Mouse (Mus musculus) left cerebral cortex, adult 9 months (tissue): ENCODE measurements at regions not wholly inside any gene's neighbourhood (a gene's known extent, or its start where the extent isn't known, plus 50 kb on each side); places are given as distances from the start of the nearest gene placed in this dataset.
A peak's percentile ranks its signal among the peaks of the same experiment; 100 is the strongest.

ENCODE experiments used
- DNase-seq, 2 experiments: peaks; one replicate each; pipeline ENCODE4 v3.0.0; 2022; ENCODE audit warnings: low spot score in 2 of 2

DNA sequence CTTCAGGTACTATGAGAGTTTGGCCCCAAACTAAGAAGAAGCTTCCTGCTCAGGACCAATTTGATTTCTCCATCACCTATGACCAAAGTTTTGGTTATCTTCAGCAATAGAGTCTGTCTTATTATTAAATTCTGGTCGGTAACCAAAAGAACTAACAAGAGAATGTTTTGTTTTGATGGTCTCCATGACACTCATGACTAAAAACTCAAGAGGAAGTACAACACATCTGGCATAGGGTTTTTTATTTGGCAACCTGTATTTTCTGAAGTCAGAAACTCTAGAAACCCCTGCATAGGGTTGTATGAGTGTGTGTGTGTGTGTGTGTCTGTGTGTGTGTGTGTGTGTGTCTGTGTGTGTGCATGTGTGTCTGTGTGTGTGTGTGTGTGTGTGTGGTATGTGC lies 310.5 kb downstream of the Ptprc start:
- no peak for DNase-seq

DNA sequence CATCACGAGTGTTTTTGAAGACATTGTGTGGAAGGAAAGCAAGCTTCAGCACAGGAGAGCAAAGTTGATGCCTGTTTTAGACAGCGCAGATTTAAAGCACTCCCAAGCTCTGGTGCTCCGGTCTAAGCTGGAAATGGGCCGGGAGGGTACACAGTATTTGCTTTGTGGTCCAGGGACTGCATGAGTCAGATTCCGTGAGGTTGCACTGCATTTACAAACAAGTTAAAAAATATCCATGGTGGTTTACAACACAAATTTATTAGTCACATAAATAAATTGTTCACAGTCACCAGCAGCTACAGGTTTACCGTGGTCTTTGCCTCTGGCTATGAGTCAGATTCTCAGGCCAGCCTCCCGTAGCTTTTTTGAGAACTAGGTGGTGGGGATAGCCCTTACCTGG lies 312.0 kb downstream of the Ptprc start:
- DNase-seq = no peak

DNA sequence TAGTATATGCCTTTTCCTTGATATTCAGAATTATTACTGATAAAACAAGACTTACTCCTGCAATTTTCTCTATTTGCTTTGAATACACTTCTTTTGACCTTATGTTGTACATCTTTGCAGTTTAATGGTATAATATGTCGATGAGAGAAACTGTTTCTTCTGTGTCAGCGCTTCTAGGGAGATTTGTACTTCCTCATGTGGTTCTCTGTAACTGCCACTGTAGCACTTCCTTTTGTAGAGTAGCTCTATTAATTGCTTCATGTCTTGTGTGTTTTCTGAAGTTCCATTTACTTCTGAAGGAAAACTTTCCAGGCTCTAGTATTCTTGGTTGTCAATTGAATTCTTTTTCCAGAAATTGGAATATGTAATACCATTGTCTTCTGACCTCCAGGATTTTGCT lies 323.2 kb downstream of the Ptprc start:
- no peak for DNase-seq

DNA sequence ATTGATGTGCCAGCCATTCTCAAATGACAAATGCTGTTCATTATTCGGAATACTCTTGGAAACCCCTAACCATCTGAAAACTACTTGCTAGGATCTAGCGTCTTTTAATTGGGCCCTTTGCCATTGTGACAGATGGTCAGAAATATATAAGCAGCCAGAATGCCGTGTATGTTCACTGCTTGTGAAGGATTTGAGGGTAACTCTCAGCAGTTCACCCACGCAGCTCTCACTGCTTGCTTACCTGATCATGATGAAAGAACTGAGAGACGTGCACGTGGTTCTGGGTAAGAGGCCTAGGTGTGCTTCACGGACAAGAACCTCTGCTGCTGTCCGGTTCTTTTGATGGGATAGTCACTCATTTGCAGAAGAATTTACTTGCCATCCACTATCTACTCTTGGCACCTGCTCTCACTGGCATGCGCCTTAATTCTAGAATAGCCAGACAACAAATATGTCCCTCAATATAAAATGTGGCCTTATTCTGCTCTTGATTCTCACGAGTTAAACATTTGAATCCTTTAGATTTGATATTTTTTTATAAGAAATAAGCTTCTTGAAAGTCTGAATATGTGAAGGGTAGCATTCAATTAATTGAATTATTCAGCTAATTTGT lies 328.1 kb downstream of the Ptprc start:
- DNase-seq = peak; percentile 10 to 33

DNA sequence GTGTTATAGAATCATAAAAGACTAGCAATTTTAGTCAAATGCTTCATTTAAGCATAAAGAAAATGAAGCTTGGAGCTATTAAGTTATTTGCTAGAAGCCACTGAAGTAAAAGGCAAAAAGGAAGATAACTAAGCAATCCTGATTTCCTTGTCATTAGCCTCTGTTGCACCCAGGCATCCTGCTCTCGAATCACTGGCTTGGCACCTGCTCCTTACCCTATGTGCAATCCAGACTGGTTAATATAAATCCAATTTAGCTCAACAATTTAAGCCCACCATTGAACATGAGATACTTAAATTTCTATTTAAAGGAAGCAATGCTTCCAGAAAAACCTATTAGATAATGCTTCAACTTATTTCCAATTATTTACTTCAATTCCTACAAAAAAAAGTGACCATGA lies 328.7 kb downstream of the Ptprc start:
- no peak for DNase-seq

DNA sequence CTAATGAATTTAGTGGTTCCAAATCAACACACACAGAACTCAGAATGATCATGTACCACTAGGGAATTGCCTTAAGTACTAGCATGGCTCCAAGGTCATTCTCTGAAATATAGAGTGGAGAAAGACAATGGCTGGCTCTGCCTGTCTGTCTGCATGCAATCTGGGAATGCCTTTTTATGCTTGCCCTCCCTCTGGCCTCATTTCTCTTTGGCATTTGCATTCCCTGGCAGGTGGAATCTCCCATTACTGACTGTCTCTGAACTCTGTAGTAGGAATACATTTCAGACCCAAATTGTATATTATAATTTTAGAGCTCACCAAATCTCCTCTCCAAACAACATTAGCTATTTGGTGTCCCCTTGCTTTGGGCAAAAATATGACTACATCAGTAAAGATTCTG lies 335.0 kb downstream of the Ptprc start:
- no peak for DNase-seq

DNA sequence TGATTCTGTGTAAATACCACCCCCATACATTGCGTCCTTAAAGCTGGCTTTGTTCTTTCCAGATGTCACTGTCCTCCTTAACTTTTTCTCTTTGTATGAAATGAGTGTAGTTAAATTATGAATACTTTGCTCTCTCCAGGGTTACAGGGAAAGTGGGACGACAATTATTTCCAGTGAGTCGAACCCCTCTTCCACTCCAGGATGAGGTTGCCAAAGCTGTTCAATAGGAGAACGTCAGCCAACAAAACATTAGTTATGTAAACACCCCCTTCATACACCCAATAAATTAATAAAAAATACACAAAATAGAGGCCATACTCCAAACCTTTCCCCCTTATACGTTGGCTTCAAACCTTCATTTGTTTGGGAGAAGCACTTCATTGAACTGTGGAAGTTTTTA lies 335.8 kb downstream of the Ptprc start:
- no peak for DNase-seq

DNA sequence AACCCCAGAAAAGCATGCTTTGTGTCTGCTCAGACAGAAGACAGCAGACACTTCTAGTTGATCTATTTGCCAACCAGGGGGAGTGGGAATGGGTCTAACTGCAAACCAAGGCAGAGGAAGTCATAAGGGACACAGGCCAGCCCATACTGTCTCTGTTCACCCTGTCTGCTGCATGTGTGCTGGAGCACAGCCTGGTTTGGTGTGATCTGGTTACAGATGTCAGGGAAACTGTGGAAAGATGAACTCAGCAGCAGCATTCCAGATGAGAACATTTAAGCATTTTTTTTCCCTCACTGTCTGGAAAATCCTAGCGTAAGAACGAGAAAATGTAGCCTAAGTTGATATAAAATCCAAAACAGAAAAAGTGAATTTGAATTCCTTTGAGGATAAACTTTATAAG lies 336.2 kb downstream of the Ptprc start:
- DNase-seq = no peak

DNA sequence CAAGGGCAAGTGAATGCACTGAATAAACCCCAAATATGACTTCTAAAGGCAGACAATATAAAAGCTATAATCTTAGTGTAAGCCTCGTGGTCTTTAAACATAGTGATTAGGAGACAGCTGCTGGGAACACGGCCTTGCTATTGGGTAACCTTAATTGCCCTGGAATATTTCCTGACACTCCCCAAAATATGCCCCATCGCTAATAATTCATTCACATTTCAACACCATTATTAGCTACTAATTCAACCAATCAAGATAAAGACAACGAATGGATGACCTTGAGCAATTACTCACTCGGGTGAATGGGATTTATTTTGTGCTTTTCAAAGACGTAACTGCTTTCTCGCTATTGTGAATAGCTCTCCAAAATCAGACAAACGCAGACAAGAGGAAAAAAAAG lies 337.2 kb downstream of the Ptprc start:
- DNase-seq = no peak

DNA sequence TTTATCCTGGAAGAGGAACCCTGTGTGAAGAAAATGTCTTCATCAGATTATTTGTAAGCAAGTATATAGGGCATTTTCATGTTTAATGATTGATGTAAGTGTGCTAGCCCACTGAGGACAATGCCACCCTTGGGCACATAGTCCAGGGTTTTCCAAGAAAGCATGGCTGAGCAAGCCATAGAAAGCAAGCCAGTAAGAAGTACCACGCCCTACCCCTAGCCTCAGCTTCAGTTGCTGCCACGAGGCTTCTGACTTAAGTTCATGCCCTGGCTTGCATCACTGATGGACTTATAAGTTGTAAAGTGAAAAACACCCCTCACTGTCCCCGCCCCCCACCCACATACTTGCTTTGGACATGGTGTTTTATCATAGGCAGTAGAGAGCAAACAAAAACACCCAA lies 342.0 kb downstream of the Ptprc start:
- no peak for DNase-seq

DNA sequence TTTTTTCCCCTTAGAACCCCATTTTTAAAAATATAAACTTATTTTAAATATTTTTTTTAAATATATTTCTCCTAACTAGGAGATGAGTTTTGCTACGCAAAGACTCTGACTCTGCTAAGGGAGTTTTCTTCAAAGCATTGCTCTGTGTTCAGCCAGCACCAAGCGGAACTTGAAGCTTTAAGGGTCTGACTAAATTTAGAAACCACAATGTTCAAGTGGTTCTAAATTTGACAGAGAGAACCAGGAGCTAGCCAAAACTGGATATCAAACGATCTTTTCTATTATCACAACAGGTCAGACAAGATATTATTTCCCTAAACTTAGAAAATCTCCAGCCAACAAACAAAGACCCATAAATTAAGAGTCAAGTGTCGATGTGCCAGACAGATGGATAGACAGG lies 344.2 kb downstream of the Ptprc start:
- no peak for DNase-seq

DNA sequence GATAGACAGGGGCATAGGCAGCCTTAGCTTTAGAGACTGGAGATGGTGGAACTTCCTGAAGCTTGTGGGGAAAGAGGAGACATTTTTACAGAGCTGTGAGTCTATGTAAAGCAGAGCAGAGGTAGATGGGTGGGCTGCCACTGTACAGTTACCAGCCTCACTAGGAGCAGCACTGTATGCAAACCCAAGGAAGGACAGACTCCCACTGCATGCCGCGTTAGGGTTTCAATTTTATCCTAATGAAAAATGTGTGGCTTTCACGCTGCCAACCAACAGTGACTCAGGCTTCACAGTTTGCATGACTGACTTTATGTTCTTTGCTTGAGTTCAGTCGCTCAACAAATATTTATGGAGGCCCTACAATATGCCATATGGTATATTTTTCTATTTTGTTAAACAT lies 348.1 kb downstream of the Ptprc start:
- peak in 1 of 2 experiments; percentile 5 for DNase-seq

DNA sequence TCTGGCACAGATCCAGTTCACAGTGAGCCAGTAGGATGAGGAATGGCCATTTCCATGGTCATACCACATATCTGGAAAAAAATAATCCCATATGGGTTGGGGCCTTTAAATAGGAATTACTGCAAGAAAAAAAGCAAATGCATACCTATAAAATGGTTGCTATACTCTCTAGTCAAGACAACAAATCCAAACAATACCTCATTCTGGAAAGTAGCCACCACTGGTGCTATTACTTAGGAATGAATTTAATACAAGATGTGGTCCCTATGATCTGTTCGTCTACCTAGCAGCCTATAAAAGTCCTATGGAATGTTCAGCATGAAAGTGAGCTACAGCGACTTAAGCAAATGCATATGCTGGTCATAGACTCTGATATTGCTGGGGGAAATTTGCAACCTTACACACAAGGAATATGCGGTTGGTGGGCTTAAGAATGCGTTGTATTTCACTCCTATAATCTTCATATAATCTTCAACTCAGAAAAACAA lies 360.1 kb downstream of the Ptprc start:
- DNase-seq = no peak

DNA sequence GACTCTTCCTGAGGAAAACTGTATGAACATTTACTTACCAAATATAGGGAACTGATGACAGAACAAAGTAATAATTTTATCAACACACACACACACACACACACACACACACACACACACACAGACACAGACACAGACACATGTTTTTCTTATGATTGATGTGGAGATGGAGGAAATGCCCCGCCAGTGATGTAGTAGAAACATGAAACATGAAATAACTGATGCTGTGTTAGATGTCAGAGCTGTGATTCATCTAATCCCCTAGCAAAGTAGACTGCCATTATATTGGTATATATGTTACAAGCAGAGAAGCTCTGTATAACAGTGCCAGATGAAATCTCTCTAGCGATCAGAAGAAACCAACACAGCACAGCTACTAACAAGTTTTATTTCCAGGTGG lies 361.0 kb downstream of the Ptprc start:
- no peak for DNase-seq

DNA sequence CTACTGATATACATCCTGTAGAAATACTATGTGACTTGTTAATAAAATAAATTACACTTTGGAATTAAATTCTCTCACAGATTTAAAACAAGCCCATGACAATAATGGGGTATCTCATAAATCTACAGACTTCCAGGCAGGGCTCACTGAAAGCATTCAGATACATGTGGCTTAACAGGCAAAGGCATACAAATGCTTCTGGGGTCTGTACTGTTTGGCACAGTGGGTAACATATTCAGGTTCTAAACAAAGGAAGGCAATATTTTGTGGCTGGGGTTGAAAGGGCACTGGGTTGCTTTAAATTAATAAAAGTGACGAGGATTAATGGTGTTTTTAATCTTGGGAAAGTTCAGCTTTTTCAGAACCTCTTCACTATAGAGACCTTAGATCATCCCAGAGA lies 361.8 kb downstream of the Ptprc start:
- DNase-seq = no peak

DNA sequence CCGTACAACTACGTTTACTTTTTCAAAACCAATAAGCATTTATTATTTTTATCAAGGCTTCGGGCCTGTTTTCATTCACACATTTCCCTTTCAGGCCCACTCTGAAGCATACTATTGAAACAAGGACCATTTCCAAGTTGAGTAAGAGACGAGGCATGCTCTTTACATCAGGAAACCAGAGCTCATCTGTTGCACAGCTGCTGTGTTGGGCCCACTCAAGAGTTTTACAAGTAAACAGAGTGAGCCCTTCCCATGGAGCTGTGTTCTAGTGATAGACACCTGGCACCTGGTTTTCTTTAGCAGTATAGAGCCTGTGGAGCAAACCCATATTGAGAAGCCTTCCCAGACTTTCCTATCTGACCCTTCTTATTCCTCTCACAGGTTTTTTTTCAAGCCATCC lies 363.5 kb downstream of the Ptprc start:
- no peak for DNase-seq

DNA sequence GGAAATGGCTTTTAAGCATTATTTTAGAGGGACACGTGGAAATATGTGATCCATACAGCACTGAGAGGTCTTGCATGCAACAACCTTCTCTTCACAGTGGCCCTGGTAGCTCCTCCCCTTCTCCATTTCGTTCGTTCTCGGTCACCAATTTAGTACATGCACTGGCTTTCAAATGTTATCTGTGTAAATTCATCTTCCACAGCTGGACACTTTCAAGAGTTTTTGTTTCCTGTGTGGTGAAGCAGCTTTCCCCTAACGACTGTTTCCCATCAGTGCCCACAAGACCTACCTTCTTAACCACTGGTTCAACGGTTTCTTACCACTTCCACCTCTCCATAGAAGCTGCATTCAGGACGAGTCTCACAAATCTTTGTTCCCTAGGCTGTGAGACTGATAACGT lies 368.8 kb downstream of the Ptprc start:
- no peak for DNase-seq

DNA sequence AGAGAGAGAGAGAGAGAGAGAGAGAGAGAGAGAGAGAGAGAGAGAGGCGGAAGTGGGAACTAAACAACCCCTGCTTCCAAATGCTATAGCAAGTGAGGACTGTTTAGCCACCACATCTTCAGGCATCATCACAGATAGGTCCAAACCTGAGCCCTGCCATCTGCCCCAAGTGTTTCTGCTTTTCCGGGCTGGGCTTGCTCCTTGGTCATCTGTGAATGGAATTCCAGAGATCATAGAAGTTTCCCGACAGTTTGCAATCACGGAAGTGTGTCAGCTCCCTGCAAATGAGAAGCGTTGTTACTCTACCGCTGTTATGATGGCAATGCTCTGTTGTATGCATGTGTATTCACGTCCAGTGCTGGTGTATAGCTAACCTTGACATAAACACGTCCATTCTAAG lies 369.3 kb downstream of the Ptprc start:
- DNase-seq = no peak

DNA sequence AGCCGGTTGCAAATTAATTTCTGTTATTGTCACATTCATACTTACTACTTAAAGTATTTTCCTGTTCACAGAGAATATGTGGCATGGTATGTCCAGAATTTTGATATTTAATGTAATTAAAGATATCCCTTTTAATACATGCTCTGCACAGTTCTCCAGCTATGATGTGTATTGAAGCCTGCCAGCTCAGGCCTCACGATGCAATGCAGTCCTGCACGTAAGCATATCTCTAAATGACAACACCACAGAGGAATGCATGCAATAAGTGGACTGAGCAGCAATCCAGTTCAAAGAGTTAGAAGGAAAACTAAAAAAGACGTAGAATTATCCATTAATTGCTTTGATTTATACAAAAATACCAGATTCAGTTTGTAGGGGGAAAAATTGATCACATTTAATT lies 373.4 kb downstream of the Ptprc start:
- DNase-seq = no peak

DNA sequence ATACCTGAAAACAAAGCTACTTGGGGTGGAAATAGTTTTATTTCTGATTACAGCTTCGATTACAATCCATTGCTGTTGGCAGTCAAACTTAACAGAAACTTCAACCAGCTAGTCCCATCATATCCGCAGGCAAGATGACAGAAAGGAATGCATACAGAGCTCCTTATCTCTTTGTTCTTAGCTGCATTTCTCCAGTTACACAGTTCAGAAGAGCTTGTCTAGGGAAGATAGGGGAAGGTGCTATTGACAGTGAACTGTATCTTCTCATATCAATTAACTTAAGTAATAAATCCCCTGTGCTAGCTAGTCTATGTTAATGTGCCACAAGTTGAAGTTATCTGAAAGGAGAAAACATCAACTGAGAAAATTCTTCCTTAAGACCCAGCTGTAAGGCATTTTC lies 374.8 kb downstream of the Ptprc start:
- no peak for DNase-seq

DNA sequence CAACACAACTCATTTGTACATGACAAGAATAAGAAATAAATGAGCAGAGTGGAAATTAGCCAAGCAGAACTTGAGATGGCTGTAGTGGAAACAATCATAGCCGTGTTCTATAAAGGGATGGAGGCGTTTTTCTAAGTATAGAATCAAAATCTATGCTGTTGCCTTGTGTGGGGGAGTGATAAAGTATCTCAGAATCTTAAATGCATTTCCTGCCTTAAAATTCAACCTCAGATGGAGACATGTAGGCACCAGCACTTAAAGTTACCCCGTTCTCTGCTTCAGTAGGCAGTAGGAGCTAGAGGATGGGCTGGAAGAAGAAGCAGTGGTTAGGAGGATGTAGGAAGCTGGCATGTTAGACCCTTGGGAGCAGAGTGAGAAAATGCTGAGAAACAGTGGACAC lies 386.7 kb downstream of the Ptprc start:
- DNase-seq = peak in 1 of 2 experiments; percentile 8

DNA sequence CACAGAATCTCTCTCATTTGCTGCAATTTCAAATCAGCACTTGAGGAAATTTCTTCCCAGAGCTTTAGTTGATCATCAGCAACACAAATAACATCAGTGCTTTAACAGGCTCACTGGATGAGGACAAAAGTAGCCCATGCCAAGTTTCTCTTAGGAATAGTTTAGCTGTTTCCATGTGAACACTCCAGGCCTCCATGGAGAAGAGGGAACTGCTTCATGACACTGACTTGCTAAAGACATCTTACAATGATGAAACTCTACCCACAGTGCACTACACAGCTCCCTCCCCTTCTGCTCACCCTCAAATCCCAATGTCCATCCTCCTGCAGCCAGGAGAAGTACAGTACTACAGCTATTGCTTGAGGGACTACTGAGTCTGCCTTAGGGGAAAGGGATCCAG lies 388.9 kb downstream of the Ptprc start:
- no peak for DNase-seq

DNA sequence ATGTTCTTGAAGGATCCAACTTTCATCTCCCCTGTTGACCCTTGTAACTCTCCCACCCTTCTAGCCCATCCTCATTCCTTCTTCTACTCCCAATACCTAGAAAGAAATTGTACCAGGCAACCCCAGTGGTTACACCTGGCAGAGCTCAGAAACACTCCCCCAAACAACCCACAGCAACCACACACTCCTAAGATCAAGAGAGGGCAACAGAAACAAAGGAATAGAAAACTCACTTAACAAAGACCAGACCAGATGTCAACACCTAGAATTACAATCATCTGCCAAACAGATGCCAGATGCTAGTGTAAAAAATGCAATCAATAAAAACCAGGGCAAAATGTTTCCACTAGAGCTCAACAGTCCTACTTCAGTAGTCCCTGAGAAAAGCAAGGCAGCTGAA lies 400.9 kb downstream of the Ptprc start:
- no peak for DNase-seq

DNA sequence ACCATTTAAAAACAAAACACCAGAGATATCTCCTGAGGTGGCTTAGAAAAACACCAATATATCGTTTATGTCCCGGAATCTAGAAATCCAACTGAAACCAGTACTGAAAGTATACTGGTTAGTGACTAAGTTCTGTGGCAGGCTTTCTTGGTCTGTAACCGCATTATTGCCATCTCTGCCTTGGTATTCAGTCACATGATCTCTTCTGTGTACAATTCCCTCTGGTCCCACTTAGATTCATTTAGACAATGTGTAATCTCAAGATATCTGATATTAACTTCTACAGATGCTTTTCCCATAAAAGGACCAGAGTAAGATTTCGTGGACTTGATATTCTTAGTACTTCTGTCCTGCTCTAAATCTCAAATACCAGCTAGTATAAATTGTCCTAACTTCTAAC lies 414.7 kb downstream of the Ptprc start:
- DNase-seq = no peak
